Mouse (Mus musculus) heart, adult 8-10 months (tissue): ENCODE data around the gene Pkp1. TPM values are rescaled to one million over a fixed set of nuclear protein-coding genes. Genes with fewer than 3 reads are reported as not detected.

ENCODE experiments used
- DNase-seq: peaks from one replicate; pipeline ENCODE4 v3.0.0; 2022; ENCODE audit warnings: low spot score
- total RNA-seq, 4 experiments: library from RNA; stranded (reverse); gene quantifications; 2 replicates each; pipeline ENCODE4 v1.2.4; 2022

Pkp1 gene
- total RNA-seq, 4 experiments from 2014 or later = not detected

DNA sequence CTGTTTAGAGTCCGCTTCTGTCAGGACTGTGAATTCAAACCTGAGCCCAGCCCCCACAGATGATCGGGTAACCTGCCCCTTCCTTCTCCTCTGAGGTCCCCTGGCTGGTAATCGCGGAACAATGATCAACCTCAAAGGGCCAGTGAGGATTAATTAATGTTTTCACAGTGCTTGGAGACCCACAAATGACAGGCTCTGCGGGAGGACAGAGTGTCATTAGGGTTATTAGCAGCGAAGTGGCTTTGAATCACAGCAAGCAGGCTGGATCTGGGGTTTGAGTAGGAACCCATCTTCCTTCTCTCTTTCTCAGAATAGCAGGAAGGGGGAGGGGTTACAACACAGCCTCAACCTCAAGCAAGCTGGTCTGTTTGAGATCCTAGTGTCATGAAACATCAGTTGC lies 9.6 kb downstream of the Pkp1 start:
- no peak for DNase-seq

DNA sequence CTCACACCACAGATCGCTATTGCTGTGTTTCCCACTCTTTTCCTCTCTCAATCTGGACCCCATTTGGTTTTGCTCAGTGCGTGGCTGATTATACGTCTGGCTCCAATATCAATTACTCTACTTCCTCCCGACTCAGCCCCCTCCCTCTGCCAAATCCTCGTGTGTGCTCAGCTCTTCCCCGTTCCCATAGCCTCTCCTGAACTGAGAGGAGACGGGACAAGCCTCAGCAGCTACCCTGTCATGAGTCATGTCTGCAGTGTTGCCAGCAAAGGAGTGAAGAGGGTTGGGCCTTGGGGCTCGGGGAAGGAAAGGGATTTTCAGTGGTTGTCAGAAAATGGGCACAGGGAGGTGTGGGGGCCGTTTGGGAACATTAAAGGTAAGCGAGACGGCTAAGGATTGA lies 12.3 kb downstream of the Pkp1 start:
- DNase-seq = no peak

DNA sequence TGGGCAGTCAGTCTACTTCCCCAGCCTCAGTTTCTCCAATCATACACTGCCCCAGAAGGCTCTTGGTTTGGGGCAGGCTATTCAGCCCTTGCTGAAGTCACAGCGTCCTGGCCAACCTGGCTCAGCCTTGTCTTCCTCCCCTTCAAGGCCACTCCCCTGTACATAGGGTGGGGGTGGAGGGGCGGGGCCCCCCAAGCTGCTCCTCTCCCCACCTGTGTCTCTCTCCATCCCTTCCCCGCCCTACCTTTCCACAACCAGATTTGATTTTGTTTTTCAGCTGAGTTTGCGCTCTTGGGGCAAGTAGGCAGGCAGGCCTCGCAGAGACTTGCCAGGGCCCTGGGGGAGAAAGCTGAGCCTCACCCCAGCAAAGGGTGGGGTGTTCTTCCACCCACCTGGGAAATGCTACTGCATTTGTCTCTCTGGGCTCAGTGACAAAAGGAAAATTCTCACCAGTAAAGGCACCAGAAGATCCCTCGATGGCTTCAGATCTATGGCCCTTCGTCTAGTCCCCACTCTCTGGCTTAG lies 19.0 kb downstream of the Pkp1 start:
- DNase-seq = no peak

DNA sequence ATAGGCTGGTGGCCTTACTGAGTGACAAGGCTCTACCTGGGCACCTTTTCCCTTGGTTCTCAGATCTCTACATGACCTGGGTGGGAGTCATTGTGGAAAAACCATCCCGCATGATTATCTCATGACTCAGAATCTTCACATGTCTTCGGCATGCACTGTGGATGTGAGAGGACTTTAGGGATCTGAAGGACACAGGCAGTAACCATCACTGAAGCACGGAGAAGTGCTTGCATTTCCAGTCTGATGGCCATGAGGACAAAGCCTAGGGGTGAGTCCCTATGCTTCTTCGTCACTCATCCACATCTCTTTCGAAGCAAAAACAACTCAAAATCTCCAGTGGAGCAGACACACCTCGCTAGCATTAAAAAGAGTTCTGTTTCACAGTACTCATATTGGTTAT lies 19.7 kb downstream of the Pkp1 start:
- DNase-seq = no peak

DNA sequence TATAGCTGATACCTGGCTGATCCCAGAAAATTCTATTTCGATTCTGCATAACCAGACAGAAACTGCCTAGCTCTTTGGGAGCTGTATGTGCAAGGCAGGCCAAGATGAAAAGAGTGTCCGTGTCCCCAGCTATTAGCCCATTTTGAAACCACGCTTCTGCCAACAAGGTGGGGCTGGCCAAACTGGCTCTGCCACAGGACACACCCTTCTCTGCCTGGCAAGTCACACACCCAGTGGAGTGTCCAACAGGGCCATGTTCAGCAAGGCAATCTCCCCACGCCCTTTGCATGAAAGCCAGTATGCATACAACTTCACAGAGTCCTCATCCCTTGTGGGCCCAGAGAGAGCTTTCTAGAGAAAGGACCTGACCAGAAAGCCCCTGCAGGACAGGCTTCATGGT lies 23.6 kb downstream of the Pkp1 start:
- no peak for DNase-seq

DNA sequence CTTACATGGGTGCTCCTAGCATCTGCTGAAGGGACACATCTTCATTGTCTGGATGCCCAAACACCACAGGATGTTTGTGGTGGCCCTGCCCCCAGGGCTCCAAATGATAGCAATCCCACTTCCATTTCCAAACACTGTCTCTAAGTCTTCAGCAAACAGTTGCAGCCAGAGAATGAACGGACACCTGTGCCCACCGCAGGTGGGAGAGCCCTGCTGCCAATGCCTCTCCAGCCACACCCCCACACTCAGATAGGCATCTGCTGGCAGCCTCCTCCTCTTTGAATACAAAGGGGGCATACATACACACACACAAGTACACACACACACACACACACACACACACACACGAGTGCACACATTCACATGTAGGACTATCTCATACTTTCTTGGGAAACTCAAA lies 25.6 kb downstream of the Pkp1 start:
- no peak for DNase-seq

DNA sequence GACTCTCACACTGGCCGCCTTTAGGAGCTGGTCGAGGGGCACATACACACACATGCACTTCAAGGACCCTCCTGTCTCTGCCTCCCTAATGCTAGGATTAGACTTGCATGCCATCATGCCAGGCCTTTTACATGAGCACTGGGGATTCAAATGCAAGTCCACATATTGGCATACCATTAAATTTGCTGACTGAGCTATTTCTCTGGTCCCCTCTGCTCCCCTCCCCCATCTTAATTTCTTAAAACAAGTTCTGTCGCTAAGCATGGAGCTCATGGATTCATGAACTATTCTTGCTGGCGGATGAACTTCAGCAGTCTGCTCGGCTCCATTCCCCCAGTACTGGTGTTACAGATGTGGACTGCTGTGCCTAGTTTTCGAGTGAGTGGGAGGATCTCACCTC lies 26.2 kb downstream of the Pkp1 start:
- DNase-seq = no peak

DNA sequence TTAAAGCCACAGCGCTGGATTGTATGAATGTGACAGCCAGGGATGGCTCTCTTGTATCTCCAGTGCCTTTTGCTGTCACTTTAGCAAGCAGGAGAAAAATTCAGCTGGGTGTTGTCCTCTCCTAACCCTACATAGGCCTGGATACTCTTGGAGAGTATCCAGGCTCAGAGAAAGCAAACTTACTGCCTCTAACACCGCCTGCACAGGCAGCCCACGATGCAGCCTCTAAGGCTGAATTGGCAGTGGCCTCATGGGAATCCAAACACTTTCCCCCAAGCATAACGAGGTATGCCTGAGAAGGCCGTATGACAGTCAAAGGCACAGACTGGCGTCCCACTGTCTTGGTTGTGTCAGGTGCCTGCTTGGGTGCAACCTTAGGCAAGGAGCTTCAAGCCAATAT lies 26.8 kb downstream of the Pkp1 start:
- no peak for DNase-seq

DNA sequence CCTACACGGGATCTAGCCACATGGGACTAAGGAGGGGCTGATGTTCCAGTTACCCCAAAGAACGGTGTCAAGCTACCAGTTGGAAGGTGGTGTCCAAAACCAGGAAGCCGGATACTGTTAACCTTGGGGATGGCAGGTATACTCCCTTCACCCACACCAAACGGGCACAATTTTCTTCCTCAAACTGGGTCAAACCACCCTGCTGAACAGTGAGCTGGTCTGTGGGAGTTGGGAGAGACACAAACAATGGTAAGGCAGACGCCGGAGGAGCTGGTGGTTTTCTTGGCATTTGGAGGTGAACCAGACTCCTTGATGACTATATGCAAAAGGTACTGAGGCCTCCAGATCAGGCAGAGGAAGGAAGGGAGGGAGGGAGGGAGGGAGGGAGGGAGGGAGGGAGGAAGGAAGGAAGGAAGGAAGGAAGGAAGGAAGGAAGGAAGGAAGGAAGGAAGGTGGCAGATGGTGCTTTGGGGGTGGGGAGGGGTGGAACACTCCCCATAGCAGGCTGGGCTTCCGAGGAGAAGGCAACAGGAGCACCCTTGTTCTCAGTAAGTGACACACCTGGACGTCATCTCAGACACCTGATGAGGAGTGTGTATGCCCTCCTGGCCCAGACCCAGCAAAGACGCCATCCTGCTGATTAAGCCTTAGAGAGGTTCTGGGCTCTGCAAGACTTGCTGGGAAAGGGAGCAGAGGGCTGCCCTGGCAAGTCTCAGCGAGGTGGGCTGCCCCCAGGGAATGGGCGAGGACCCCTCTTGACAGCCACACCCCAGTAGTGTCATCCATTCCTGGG lies 27.4 kb downstream of the Pkp1 start:
- no peak for DNase-seq

DNA sequence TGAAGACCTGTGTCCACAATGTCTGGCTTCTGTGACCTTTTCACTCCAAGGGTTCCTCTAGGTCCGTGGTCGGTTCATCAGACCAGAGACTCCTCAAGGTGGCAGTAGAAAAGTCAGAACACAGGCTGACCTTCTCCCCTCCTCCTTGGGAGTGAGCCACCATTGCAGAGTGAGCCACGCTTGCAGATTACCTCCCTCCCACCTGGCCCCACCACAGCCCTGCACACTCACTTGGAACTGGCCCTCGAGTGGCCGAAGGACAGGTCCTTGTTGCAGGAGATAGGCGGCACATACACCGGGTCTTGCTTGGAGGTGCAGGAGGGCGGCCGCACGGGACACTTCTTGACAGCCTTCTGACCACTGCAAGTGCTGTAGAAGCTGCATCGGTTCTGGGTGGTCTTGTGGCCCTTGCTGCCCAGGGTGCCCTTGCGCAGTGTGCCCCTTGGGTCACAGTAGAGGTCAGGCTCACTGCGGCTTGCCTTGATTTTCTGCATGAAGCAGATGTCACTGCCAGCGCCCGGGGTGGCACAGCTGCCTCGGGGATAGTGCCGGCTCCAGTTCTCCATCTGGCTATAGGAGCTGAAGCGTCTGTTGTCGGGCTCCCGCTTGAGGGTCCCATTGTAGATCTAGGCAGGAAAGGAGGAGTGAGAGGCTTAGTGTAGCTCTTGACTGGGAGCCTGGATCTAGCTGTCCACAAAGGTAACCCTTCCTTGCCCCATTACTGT lies 29.4 kb downstream of the Pkp1 start:
- DNase-seq = no peak

DNA sequence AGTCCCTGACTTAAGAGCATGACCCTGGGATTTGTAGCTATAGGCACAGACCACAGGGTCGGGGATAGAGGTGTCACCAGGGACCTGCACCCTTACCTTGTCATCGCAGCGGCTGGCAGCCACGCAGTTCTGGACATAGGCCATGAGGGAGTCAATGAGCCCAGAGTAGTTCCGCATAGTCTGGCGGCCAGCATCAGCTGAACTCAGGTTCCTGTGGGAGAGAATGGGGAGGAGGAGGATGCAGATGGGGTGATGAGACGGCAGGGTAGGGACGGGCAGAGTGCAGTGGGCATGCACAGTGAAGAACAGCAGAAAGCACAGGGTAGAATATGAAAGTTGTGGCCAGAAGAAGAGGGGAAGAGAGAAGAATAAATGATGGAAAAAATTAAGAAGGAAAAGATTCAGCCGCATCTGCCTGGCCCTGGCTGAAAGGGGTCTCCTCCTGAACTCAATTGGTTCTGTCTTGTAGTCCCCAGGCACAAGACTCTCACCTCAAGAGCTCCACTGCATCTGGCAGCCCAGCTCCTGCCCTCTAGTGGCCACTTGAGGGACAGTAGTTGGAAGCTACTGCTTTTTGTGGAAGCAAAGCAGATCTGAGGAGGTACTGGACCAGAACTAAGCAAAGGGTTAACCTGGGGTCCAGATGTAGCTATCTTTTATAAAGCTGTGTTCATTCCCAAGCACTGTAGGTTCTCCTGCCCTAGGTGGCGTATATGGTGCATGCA lies 36.5 kb downstream of the Pkp1 start:
- peak; percentile 15 for DNase-seq

DNA sequence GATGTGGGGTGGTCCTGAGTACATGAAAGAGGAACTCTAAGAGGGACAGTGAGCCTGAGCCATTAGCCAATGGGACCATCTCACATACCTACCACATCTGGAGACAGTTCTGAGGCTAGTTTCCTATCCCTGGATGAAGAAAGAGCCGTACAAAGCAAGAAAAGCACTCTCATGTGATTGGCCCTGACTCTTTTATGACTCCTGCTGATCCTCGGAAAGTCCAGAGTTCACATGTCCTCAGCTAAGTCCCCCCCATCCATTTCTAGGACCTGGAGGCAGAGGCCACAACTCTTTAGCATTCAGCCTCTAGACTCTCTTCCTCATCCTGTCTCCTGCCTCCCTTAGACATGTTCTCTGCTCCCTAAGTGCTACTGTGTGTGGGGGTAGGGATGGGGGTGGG lies 41.8 kb downstream of the Pkp1 start:
- no peak for DNase-seq

DNA sequence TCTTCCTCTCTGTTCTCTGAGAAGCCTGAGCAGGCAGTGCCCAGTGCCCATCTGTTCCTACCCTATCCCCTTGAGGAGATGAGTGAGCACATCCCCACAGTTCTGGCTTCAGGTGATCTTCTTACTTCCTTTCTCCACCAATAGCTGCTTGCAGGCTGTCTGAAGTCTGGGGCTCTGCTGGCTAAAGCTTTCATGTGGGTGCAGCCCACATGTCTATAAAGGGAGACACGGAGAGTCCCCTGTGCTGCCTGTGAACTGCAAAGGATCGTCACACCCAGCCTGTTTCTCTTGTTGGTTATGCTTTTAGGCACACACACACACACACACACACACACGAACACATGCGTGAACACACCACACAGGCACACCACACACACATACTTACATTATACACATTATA lies 46.0 kb downstream of the Pkp1 start:
- DNase-seq = no peak

DNA sequence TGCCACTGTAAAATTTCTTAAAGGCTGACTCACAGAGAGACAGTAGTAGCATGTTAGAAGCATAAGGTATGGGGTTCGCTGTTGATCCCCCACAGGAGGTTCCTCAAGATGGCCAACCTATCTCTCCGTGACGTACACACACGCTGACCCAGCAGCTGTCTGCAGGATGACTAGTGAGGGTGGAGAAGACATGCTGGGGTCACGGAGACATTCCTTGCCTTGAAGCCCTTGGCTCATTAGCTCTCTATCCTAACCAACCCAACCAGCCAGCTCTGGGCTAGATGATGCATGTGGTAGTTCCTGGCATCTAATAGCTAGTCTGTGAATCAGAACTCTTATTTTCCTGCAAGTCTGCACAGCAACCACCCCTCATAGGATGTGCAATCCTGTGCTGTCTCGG lies 50.4 kb downstream of the Pkp1 start:
- no peak for DNase-seq

DNA sequence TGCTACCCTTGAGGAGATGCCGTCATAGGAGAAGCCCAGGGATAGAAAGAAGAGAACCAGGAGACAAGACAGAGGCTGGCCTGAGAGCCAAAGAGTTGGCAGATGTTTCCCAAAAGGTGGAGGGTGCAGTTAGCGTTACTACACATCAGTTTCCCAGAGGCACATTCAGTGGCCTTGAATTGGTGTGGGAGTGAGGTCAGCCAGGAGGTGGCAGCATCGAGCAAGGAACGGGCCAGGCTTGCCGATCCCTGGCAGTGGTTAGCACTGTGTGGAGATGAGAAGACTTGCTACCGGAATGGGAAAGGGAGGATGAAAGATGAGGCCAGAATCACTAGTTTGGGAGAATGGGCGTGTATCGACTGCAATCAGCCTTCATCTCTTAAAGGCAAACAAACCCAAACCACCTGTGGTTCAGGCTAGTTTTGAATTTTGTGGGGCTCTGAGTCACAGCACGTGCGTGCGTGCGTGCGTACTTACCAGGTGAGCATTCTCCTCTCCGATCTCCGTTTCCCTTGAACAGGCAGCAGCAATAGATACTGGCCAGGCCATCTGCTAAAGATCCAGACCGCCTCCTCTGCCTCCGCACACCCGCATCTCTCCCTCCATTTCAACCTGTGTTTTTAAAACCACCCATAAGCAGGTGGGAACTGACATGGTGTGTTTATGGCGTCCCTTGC lies 53.4 kb downstream of the Pkp1 start:
- DNase-seq = peak; percentile 74

DNA sequence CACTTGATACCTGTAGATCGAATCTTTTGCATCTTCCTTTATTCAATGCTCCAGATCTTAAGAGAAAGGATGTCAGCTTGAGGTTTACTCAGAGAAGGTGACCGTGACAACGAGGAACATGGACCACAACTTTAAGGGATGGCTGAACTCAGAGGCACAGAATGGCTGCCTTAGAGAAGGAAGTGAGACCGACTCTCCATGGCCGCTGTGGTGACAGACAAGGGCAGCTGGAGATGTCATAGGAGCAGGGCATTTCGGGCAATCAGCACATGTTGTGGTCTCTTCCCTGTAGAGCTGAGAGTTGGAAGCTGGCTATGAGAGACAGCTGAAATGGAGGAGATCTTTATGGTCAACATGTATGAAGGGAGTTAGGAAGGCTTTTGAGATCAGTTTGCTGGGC lies 54.2 kb downstream of the Pkp1 start:
- no peak for DNase-seq

DNA sequence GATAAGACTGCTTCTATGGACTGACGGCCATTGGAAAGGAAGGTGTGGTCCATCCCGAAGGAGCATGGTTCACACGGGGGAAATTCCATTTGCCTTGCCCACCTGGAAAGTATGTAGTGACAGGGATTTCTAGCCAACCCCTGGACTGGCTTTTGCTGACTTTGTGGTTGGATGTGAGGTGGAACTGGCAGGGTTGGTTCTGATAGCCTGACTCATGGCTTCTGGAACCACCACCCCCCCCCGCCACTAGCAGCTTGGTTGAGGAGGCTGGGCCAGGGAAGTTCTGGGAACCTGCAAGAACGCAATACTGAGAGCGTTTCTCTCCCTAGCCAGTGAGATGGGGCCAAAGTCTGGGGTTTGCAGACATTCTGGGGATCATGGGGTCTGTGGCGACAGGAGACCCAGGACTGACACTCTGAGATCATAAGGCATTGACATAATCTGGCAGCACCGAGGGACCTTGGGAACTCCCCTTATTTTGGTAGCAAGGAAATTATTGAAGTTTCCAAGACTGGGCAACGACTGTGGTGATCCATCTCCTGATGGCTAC lies 55.1 kb downstream of the Pkp1 start:
- DNase-seq = no peak

DNA sequence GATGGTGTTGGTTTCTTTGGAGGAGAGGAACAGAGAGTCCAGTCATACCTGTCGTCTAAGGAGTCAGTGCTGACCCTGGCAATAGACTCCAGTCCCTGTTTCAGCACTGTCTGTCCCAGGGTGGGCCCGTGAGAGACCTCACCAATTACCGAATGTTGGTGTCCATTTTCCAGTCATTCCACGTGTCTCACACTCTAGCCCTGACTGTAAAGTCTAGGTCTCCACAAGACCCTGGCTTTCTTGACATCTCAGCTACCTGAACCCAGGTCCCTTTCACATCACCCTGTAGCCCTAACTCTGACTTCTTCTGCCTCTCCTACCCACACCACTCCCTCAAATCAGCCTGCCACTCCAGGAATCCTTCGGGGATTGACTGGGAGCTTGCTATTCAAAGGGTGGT lies 56.4 kb downstream of the Pkp1 start:
- DNase-seq = no peak

DNA sequence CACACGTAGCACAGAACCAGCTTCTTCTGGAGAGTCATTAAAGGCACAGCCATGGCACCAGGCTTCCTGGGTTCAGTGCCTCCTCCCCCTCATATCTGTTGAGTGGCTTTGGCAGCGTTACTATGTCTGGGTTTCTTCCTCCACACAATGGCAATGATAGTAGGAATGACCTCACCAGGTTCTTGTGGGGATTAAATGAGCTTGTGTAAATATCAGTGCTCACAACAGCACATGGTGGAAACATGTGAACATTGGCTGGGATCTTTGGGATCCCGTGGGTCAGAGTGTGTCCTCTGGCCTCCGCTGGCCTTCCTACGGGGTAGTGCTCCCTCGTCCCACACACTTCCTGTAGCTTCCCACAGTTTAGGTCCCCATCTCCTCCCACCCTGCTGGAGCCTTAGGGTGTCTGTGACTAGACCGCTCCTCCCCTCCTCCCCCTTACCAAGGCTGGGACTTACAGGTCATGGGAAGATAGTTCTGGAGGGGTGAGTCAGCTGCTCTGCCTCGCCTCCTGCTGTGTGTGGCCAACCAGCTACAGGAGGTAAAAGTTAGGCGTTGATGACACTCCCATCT lies 56.9 kb downstream of the Pkp1 start:
- no peak for DNase-seq

DNA sequence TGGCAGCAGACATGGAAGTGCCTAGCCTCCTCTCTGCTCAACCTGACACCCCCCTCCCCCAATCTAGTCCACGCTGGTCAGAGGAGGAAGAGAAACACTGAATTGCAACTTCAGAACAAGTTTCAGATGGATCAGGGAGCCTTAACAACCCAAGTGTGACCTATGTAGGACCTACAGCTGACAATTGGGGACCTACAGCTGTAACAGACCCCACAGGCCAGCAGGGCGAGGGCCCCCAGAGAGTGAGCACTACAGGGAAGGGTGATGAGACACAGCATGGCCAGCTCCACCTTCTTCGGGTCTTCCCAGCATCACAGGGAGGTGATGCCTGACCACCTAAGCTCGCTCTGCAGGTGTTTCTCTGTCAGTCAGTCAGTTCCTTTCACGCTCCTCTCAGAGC lies 57.9 kb downstream of the Pkp1 start:
- no peak for DNase-seq

DNA sequence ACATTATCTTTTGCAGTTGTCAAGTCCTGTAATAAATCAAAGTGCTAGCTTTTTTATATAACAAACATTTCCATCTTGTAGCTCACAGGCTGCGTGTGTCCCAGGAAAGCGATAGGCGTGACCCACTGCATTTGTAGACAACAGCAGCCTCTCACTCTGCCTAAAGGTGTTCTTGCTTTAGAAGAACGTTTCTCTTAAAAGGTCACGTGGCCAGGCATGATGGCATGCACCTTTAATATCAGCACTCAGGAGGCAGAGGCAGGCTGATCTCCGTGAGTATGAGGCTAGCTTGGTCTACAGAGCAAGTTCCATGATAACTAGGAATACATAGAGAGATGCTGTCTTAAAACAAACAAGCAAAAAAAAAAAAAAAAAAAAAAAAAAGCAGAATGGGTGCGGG lies 60.5 kb downstream of the Pkp1 start:
- DNase-seq = no peak
